Mouse (Mus musculus) heart, postnatal 0 days (tissue): ENCODE results near the gene Casp7.

Source experiments
- CTCF ChIP-seq: IDR thresholded peaks from 2 replicates; pipeline ENCODE4 v1.5.1; 2016; ENCODE audit warnings: antibody characterized with exemption, control low read depth, low read depth
- EP300 ChIP-seq: IDR thresholded peaks from 2 replicates; pipeline ENCODE4 v1.6.1; 2016; ENCODE audit warnings: antibody characterized with exemption, low read depth

- no peak for TF ChIP-seq CTCF
- TF ChIP-seq EP300, result no peak
These were observed 3.3 kb downstream of the Casp7 start for GRCm38 (mm10) chr19:56400200-56400599.
